Mouse (Mus musculus) small intestine, adult 2 months (tissue): ENCODE results near the gene Ttc17. TPM values are rescaled to one million over a fixed set of nuclear protein-coding genes. Genes with fewer than 3 reads are reported as not detected.

Experiments
- H3K27ac ChIP-seq: fragments of 200-500 bp; 2 replicates; pipeline ENCODE4 v1.5.1; 2012; ENCODE audit warnings: low read depth, low read length, control low read depth, inconsistent platforms; ENCODE audit not compliant: insufficient read depth
- H3K27me3 ChIP-seq: fragments of 200-500 bp; 2 replicates; pipeline ENCODE4 v1.6.1; 2012; ENCODE audit warnings: mild to moderate bottlenecking, moderate library complexity, low read length, inconsistent platforms; ENCODE audit not compliant: control insufficient read depth, insufficient read depth
- H3K36me3 ChIP-seq: fragments of 200-500 bp; 2 replicates; pipeline ENCODE4 v1.6.1; 2012; ENCODE audit warnings: mild to moderate bottlenecking, low read length, control low read depth, inconsistent platforms; ENCODE audit not compliant: control insufficient read depth, insufficient read depth
- H3K4me1 ChIP-seq: fragments of 200-500 bp; 2 replicates; pipeline ENCODE4 v1.6.1; 2012; ENCODE audit warnings: low read length, inconsistent platforms, mixed read lengths; ENCODE audit not compliant: control insufficient read depth, insufficient read depth, insufficient read length
- H3K4me3 ChIP-seq: fragments of 200-500 bp; 2 replicates; pipeline ENCODE4 v1.5.1; 2012; ENCODE audit warnings: low read depth, mild to moderate bottlenecking, control low read depth, inconsistent platforms, low read length, moderate library complexity
- CTCF ChIP-seq: fragments of 200-500 bp; IDR thresholded peaks from 2 replicates; pipeline ENCODE4 v1.5.1; 2012; ENCODE audit warnings: low read depth, mild to moderate bottlenecking, control low read depth, inconsistent platforms, low read length, moderate library complexity, mixed read lengths; ENCODE audit not compliant: insufficient replicate concordance, insufficient read length; ENCODE audit errors: extremely low read depth
- POLR2A ChIP-seq: fragments of 200-500 bp; IDR thresholded peaks from 2 replicates; pipeline ENCODE4 v1.6.1; 2012; ENCODE audit warnings: low read depth, mild to moderate bottlenecking, control low read depth, inconsistent platforms, low read length, moderate library complexity
- WGBS: fragments of 180-500 bp; shearing (Covaris S2); methylation state at CpG from one replicate; pipeline ENCODE4 v1.1.7; 2018; 5-methylcytosine and 5-hydroxymethylcytosine counted together
- polyA plus RNA-seq: library from polyadenylated mRNA; depleted of rRNA; stranded (reverse); fragments of >200 nt; gene quantifications from 2 replicates; pipeline ENCODE4 v1.2.3, GENCODE M21; 2012

Ttc17 gene
- polyA plus RNA-seq, 1 experiment = 12.3 TPM

- Histone ChIP-seq H3K27me3 (no peaks in the 10 kb centered on the region), H3K36me3 (peaks cover 4% of the 10 kb centered on the region; the same call in 1 of the 2 replicates), H3K27ac (peak overlapping the region; percentile 64), H3K4me1 (peaks cover 6% of the 10 kb centered on the region; the same call in 1 of the 2 replicates), H3K4me3 (no peak overlapping the region)
- 8% methylated on average over 3 of the region's 3 CpGs for WGBS
- TF ChIP-seq POLR2A = no peak
- no peak for TF ChIP-seq CTCF
Observed at GRCm38 (mm10) chr2:94407441-94407840, 952 bp upstream of the Ttc17 start.

GRCm38 (mm10) chr2:94407021-94407420 lies 532 bp upstream of the Ttc17 start:
- under 1% methylated on average over 13 of the region's 13 CpGs for WGBS
- peaks cover 7% of the 10 kb centered on the region; the same call in 1 of the 2 replicates for H3K4me1 ChIP-seq
- peaks cover 3% of the 10 kb centered on the region; the same call in 1 of the 2 replicates for H3K36me3 ChIP-seq
- TF ChIP-seq CTCF = no peak
- no peak for TF ChIP-seq POLR2A
- H3K4me3 ChIP-seq = peak overlapping the region; percentile 26; the same call in 1 of the 2 replicates
- H3K27ac ChIP-seq = peak overlapping the region; percentile 88
- H3K27me3 ChIP-seq = no peaks in the 10 kb centered on the region

GRCm38 (mm10) chr2:94405397-94406082 lies 949 bp downstream of the Ttc17 start:
- no peaks in the 10 kb centered on the region for H3K27me3 ChIP-seq
- H3K4me1 ChIP-seq = peaks cover 13% of the 10 kb centered on the region; the same call in 1 of the 2 replicates
- peak overlapping the region; percentile 93 for H3K4me3 ChIP-seq
- H3K27ac ChIP-seq = peak overlapping the region; percentile 88
- WGBS = 1% methylated on average over 21 of the region's 21 CpGs
- TF ChIP-seq CTCF (peak; percentile 25; the same call in 1 of the 2 replicates), POLR2A (no peak)
- no peaks in the 10 kb centered on the region for H3K36me3 ChIP-seq

- H3K27ac ChIP-seq = peak overlapping the region; percentile 41; the same call in 1 of the 2 replicates
- no peaks in the 10 kb centered on the region for H3K36me3 ChIP-seq
- H3K4me1 ChIP-seq = peaks cover 15% of the 10 kb centered on the region; the same call in 1 of the 2 replicates
- 22% methylated on average over 10 of the region's 10 CpGs for WGBS
- no peak for TF ChIP-seq POLR2A
- no peak for TF ChIP-seq CTCF
- H3K27me3 ChIP-seq = no peaks in the 10 kb centered on the region
- peak overlapping the region; percentile 5; the same call in 1 of the 2 replicates for H3K4me3 ChIP-seq
Observed at GRCm38 (mm10) chr2:94404512-94405240, 1.8 kb downstream of the Ttc17 start.

- no peak overlapping the region for H3K4me3 ChIP-seq
- H3K4me1 ChIP-seq = peaks cover 26% of the 10 kb centered on the region
- 95% methylated on average over 1 of the region's 1 CpGs for WGBS
- no peaks in the 10 kb centered on the region for H3K27me3 ChIP-seq
- no peaks in the 10 kb centered on the region for H3K36me3 ChIP-seq
- TF ChIP-seq CTCF = no peak
- TF ChIP-seq POLR2A = no peak
- no peak overlapping the region for H3K27ac ChIP-seq
Observed at GRCm38 (mm10) chr2:94402561-94402960, 3.9 kb downstream of the Ttc17 start.

GRCm38 (mm10) chr2:94402096-94402495 lies 4.4 kb downstream of the Ttc17 start:
- 43% methylated on average over 7 of the region's 7 CpGs for WGBS
- H3K36me3 ChIP-seq = peaks cover 1% of the 10 kb centered on the region; the same call in 1 of the 2 replicates
- no peak overlapping the region for H3K4me3 ChIP-seq
- H3K4me1 ChIP-seq = peaks cover 27% of the 10 kb centered on the region
- no peak overlapping the region; the same call in 1 of the 2 replicates for H3K27ac ChIP-seq
- TF ChIP-seq CTCF (no peak), POLR2A (no peak)
- H3K27me3 ChIP-seq = no peaks in the 10 kb centered on the region

GRCm38 (mm10) chr2:94401006-94401405 lies 5.5 kb downstream of the Ttc17 start:
- Histone ChIP-seq H3K4me1 (peaks cover 31% of the 10 kb centered on the region), H3K36me3 (peaks cover 1% of the 10 kb centered on the region; the same call in 1 of the 2 replicates), H3K27ac (no peak overlapping the region), H3K27me3 (no peaks in the 10 kb centered on the region), H3K4me3 (no peak overlapping the region)
- TF ChIP-seq CTCF (no peak), POLR2A (no peak)
- 49% methylated on average over 3 of the region's 3 CpGs for WGBS
